Mouse (Mus musculus): Measurements from ENCODE around the gene Mettl8. TPM values are rescaled to one million over a fixed set of nuclear protein-coding genes. Genes with fewer than 3 reads are reported as not detected.

Gene Mettl8
- total RNA-seq, 2 experiments from 2014 or later, result 4.7 to 6.1 TPM

DNA sequence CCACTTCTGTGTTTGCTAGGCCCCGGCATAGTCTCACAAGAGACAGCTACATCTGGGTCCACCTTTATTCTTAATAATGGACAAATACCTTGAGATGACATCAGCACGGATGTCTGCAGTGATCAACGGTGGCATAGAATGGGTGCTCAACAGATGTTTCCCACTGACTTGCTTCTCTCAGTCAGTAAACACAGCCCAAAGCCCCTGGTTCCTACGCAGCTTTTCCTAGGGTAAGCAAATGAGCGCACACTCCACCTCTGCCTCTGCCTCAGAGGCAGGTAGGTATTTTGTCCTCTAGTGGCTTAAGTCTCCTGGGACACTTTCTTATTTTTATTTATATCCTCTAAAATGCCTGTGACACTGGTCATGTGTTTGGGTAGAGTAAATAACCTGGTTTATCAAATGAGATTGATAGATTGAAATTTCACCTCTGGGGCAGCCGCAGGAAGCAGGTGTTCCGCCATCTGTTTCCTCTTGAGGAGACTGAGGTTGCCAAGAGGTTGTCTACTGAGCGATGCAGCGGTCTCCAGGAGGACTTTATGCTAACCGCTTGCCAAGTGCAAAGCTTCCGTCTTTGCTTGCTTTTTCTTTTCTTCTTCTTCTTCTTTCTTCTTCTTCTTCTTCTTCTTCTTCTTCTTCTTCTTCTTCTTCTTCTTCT, 124.6 kb downstream of the Mettl8 start:
- peak in 1 of 2 experiments; percentile 35 for DNase-seq

DNA sequence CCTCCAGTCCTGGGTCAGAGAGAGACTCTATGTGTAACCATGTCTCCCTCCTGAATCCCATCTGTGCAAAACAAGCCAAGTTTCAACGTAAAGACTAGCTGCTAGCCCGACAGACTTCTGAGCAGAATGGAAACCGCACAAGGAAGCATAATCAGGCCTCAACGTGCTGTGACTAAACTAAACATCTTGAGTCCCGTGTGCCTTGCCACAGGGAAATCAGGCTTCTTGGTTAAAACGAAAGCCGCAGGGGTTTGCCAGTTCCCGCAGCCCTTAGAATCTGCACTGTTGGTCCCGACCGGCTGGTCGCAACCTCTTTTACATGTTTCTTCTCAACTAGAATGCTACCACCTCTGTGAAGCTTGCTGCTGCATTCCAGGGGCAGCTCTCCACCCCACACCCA, 125.7 kb downstream of the Mettl8 start:
- no peak for DNase-seq

GRCm38 (mm10) chr2:70924049-70924448, 131.3 kb downstream of the Mettl8 start:
- DNase-seq, result no peak

GRCm38 (mm10) chr2:70922814-70923213, 132.6 kb downstream of the Mettl8 start:
- peak in 1 of 2 experiments; percentile 8 for DNase-seq

DNA sequence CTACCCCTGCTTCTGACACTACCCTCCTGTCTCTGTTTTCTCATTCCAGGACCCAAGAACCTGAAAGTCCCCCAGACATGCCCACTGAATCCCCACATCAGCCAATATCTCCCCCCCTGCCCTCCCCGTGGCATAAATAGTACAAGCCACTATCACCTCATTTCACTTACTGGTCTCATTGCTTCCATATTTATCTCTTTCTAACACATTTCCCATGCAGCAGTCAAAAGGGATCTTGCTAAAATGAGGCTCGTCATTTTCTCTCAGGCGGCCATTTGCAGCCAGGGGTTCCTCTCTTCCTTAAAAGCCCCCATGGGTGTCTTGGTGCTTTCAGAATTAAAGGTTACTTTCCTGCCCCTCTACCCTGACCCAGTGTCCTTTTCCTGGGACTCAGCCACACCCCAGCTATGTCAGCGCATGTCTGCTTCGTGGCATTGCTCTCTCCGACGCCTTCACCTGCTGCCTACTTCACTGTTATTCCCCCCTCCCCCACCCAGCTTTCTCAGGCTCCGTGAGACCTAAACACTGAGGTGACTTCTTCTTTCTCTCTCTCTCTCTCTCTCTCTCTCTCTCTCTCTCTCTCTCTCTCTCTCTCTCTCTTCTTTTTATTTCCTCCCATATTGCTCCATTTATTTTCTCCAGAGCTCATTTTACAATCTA, 134.3 kb downstream of the Mettl8 start:
- no peak for DNase-seq

GRCm38 (mm10) chr2:70919913-70920522, 135.4 kb downstream of the Mettl8 start:
- DNase-seq, result no peak

GRCm38 (mm10) chr2:70918516-70918915, 136.9 kb downstream of the Mettl8 start:
- no peak for DNase-seq

Other genes with a start within 250 kb of the Mettl8 start
- gene Tlk1, start 229.9 kb downstream of the Mettl8 start, total RNA-seq (2021), result 10 to 100 TPM; 27.0 to 33.3 TPM
- 1 to 10 TPM; 4.2 to 4.5 TPM for gene Dcaf17, start 255 bp downstream of the Mettl8 start, total RNA-seq (2021)
- gene Cybrd1, start 62.3 kb upstream of the Mettl8 start, total RNA-seq (2021), result 1 to 10 TPM in 1 of 2 experiments, under 1 TPM in 1; 0.87 to 1.9 TPM
- gene Dync1i2, start 156.1 kb upstream of the Mettl8 start, total RNA-seq (2021), result 10 to 100 TPM; 60.3 to 62.0 TPM